Mouse (Mus musculus): ENCODE results near the gene Fam171a1. TPM values are rescaled to one million over a fixed set of nuclear protein-coding genes. Genes with fewer than 3 reads are reported as not detected.
A peak's percentile ranks its signal among the peaks of the same experiment; 100 is the strongest.

Fam171a1 gene
- polyA plus RNA-seq, 1 experiment from 2014 or later: 41.4 TPM

- no peak overlapping the region for H3K27ac ChIP-seq (ENCODE audit: low read depth, low read length)
- no peaks in the 10 kb centered on the region for H3K36me3 ChIP-seq (ENCODE audit: control insufficient read depth, insufficient read depth, low read length)
- ATAC-seq (ENCODE audit: low FRiP score) (no peak), DNase-seq (ENCODE audit: low spot score) (no peak)
- H3K9ac ChIP-seq (ENCODE audit: low read depth, low read length): no peak overlapping the region
- no peak overlapping the region for H3K4me3 ChIP-seq (ENCODE audit: low read depth, low read length)
- no peaks in the 10 kb centered on the region for H3K9me3 ChIP-seq (ENCODE audit: control insufficient read depth, low read length)
- no peak overlapping the region for H3K4me2 ChIP-seq (replicated peaks; ENCODE audit: low read depth, low read length)
- H3K4me1 ChIP-seq (replicated peaks; ENCODE audit: control insufficient read depth, insufficient read depth, low read length): no peaks in the 10 kb centered on the region
- H3K27me3 ChIP-seq (ENCODE audit: control insufficient read depth, insufficient read depth, low read length): no peaks in the 10 kb centered on the region
- WGBS: 81% methylated on average over 3 of the region's 3 CpGs
These were observed 5.6 kb upstream of the Fam171a1 start for GRCm38 (mm10) chr2:3108431-3108830.

GRCm38 (mm10) chr2:3108834-3109233 lies 5.2 kb upstream of the Fam171a1 start:
- ATAC-seq (ENCODE audit: low FRiP score) (no peak), DNase-seq (ENCODE audit: low spot score) (no peak)
- Histone ChIP-seq H3K4me3 (ENCODE audit: low read depth, low read length) (no peak overlapping the region), H3K9ac (ENCODE audit: low read depth, low read length) (no peak overlapping the region), H3K27me3 (ENCODE audit: control insufficient read depth, insufficient read depth, low read length) (no peaks in the 10 kb centered on the region), H3K4me2 (replicated peaks; ENCODE audit: low read depth, low read length) (no peak overlapping the region), H3K27ac (ENCODE audit: low read depth, low read length) (no peak overlapping the region), H3K4me1 (replicated peaks; ENCODE audit: control insufficient read depth, insufficient read depth, low read length) (no peaks in the 10 kb centered on the region), H3K9me3 (ENCODE audit: control insufficient read depth, low read length) (no peaks in the 10 kb centered on the region), H3K36me3 (ENCODE audit: control insufficient read depth, insufficient read depth, low read length) (no peaks in the 10 kb centered on the region)
- WGBS: 83% methylated on average over 1 of the region's 1 CpGs

DNA sequence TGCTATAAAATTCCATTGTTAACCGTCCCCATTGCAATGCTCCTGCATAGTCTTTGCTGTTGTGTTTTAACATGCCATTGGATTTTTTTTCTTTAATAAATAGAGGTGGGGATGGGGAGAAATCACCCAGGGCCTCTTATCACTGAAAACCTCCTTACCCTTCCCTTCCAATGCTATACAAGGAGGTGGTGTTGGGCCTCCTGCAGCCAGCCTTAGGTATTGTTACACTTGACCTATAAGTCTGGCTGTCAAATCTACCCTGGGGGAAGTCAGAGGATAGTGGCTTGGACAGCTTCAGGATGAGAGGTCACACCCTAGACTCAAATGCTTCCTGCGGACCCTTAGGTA lies 3.8 kb downstream of the Fam171a1 start:
- Histone ChIP-seq H3K9me3 (ENCODE audit: control insufficient read depth, low read length) (no peaks in the 10 kb centered on the region), H3K4me3 (ENCODE audit: low read depth, low read length) (peak overlapping the region; percentile 87), H3K9ac (ENCODE audit: low read depth, low read length) (no peak overlapping the region), H3K27ac (ENCODE audit: low read depth, low read length) (no peak overlapping the region), H3K27me3 (ENCODE audit: control insufficient read depth, insufficient read depth, low read length) (no peaks in the 10 kb centered on the region), H3K36me3 (ENCODE audit: control insufficient read depth, insufficient read depth, low read length) (no peaks in the 10 kb centered on the region), H3K4me2 (replicated peaks; ENCODE audit: low read depth, low read length) (peak overlapping the region; percentile 61), H3K4me1 (replicated peaks; ENCODE audit: control insufficient read depth, insufficient read depth, low read length) (no peaks in the 10 kb centered on the region)
- no peak for DNase-seq (ENCODE audit: low spot score)
- ATAC-seq (ENCODE audit: low FRiP score): no peak
- 33% methylated on average over 2 of the region's 2 CpGs for WGBS

DNA sequence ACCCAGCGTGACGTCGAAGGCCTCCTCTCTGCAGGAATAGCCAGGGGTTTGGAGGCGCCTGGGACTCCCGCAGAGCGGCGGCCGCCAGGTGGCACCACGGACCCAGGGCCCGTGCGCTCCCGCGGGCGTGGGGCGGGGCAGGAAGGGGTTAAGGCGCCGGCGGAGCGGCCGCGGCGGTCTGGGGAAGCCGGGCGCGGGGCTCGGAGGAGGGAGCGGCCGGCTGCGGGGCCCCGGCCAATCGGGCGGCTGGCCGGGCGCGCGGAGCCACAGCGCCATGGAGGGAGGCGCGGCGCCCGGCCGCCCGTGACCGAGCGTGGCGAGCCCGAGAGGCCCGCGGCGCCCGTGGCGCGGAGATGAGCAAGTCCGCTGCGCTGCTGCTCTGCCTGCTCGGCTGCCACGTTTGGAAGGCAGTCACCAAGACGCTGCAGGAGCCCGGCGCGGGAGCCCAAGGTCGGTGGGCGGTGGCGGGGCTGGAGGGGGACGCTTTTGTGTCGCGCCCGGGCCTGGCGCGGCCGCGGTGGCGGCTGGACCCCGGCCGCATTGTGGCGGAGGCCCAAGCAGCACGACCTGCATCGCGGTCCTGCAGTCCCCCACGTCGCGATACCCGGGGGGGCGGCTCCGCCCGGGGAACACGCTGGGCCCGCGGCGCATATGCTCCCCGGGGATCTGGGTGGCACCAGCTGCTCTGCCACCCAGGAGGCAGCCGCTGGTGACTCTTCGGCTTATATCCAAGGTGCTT lies 4.3 kb downstream of the Fam171a1 start:
- peak overlapping the region; percentile 61 for H3K4me2 ChIP-seq (replicated peaks; ENCODE audit: low read depth, low read length)
- ATAC-seq (ENCODE audit: low FRiP score) (peak; percentile 94), DNase-seq (ENCODE audit: low spot score) (peak; percentile 92)
- H3K4me1 ChIP-seq (replicated peaks; ENCODE audit: control insufficient read depth, insufficient read depth, low read length): no peaks in the 10 kb centered on the region
- H3K36me3 ChIP-seq (ENCODE audit: control insufficient read depth, insufficient read depth, low read length): no peaks in the 10 kb centered on the region
- no peaks in the 10 kb centered on the region for H3K9me3 ChIP-seq (ENCODE audit: control insufficient read depth, low read length)
- no peaks in the 10 kb centered on the region for H3K27me3 ChIP-seq (ENCODE audit: control insufficient read depth, insufficient read depth, low read length)
- peak overlapping the region; percentile 96 for H3K9ac ChIP-seq (ENCODE audit: low read depth, low read length)
- WGBS: 2% methylated on average over 69 of the region's 93 CpGs
- peak overlapping the region; percentile 78 for H3K27ac ChIP-seq (ENCODE audit: low read depth, low read length)
- H3K4me3 ChIP-seq (ENCODE audit: low read depth, low read length): peak overlapping the region; percentile 87

DNA sequence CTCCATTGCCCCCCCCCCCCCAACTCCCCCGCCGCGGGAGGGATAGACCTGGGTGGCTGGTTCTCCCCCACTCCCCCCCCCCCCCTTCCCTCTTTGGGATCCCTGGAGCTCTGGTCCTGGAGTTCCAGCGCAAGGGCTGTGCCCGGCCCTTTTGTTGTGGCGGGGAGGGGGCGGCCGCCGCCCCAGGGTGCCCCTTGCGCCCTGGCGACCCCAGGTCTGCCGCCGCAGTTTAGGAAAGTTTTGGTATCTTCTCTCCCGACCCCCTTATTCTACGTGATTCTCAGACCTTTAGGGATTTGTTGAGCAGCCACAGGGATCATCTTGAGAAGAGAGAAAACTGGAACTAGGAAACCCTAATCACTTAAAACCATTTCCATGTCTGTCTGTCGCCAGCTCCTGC lies 4.9 kb downstream of the Fam171a1 start:
- H3K9ac ChIP-seq (ENCODE audit: low read depth, low read length): peak overlapping the region; percentile 96
- DNase-seq (ENCODE audit: low spot score) (peak; percentile 48), ATAC-seq (ENCODE audit: low FRiP score) (peak; percentile 58)
- H3K27ac ChIP-seq (ENCODE audit: low read depth, low read length): peak overlapping the region; percentile 78
- no peaks in the 10 kb centered on the region for H3K9me3 ChIP-seq (ENCODE audit: control insufficient read depth, low read length)
- H3K36me3 ChIP-seq (ENCODE audit: control insufficient read depth, insufficient read depth, low read length): no peaks in the 10 kb centered on the region
- under 1% methylated on average over 12 of the region's 16 CpGs for WGBS
- peak overlapping the region; percentile 87 for H3K4me3 ChIP-seq (ENCODE audit: low read depth, low read length)
- peak overlapping the region; percentile 61 for H3K4me2 ChIP-seq (replicated peaks; ENCODE audit: low read depth, low read length)
- no peaks in the 10 kb centered on the region for H3K27me3 ChIP-seq (ENCODE audit: control insufficient read depth, insufficient read depth, low read length)
- H3K4me1 ChIP-seq (replicated peaks; ENCODE audit: control insufficient read depth, insufficient read depth, low read length): no peaks in the 10 kb centered on the region

DNA sequence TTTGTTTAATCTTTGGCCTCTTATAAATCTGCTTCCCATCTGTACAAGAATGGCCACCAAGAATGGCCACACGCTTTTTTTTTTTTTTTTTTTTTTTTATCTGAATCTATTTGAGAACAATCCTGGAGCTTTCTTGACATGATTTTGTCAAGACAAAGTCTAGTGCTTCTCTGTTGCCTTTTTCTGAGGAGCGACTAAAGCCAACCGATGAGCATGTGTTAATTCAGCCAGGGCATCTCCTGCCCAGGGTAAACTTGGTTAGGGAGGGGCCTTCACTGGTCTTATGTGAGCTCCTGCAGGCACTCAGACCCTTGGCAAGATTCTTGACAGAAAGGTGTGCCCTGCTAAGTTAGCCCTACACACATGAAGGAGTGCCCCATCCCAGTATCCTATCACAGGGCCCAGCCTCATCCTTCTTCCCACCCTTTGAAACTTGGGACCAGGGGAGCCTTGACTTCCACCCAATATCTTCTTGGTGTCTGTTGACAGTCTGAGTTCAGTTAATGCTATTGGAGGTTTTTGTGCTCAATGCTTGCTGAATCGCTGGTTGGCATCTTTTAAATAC lies 5.4 kb downstream of the Fam171a1 start:
- no peak overlapping the region for H3K27ac ChIP-seq (ENCODE audit: low read depth, low read length)
- no peak for DNase-seq (ENCODE audit: low spot score)
- no peaks in the 10 kb centered on the region for H3K4me1 ChIP-seq (replicated peaks; ENCODE audit: control insufficient read depth, insufficient read depth, low read length)
- ATAC-seq (ENCODE audit: low FRiP score): no peak
- 29% methylated on average over 4 of the region's 4 CpGs for WGBS
- peak overlapping the region; percentile 87 for H3K4me3 ChIP-seq (ENCODE audit: low read depth, low read length)
- H3K27me3 ChIP-seq (ENCODE audit: control insufficient read depth, insufficient read depth, low read length): no peaks in the 10 kb centered on the region
- peak overlapping the region; percentile 61 for H3K4me2 ChIP-seq (replicated peaks; ENCODE audit: low read depth, low read length)
- peak overlapping the region; percentile 96 for H3K9ac ChIP-seq (ENCODE audit: low read depth, low read length)
- H3K36me3 ChIP-seq (ENCODE audit: control insufficient read depth, insufficient read depth, low read length): no peaks in the 10 kb centered on the region
- no peaks in the 10 kb centered on the region for H3K9me3 ChIP-seq (ENCODE audit: control insufficient read depth, low read length)

DNA sequence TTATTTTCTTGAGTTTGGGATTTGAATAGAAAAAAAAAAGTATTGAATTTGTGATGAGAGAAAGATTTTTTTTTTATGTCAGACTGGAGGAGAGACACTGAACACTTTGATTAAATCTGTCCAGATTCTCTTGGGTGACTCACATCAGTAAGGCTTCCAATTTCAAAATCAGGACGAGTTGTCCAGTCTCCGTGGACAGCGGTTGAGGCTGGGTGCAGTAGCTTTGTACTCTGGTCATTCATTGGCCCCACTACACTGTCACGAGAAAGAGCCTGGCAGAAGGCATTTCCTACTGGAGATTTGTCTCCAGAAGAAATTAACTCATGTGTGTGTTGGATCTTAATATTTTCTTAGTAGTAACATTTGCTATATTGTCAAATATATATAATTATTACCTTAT lies 8.5 kb downstream of the Fam171a1 start:
- H3K4me1 ChIP-seq (replicated peaks; ENCODE audit: control insufficient read depth, insufficient read depth, low read length): no peaks in the 10 kb centered on the region
- DNase-seq (ENCODE audit: low spot score): no peak
- WGBS: 82% methylated on average over 4 of the region's 4 CpGs
- H3K4me3 ChIP-seq (ENCODE audit: low read depth, low read length): no peak overlapping the region
- H3K36me3 ChIP-seq (ENCODE audit: control insufficient read depth, insufficient read depth, low read length): no peaks in the 10 kb centered on the region
- H3K9ac ChIP-seq (ENCODE audit: low read depth, low read length): no peak overlapping the region
- no peaks in the 10 kb centered on the region for H3K27me3 ChIP-seq (ENCODE audit: control insufficient read depth, insufficient read depth, low read length)
- H3K27ac ChIP-seq (ENCODE audit: low read depth, low read length): no peak overlapping the region
- no peak overlapping the region for H3K4me2 ChIP-seq (replicated peaks; ENCODE audit: low read depth, low read length)
- no peak for ATAC-seq (ENCODE audit: low FRiP score)
- H3K9me3 ChIP-seq (ENCODE audit: control insufficient read depth, low read length): no peaks in the 10 kb centered on the region

- ATAC-seq (ENCODE audit: low FRiP score): no peak
- Histone ChIP-seq H3K36me3 (ENCODE audit: control insufficient read depth, insufficient read depth, low read length) (no peaks in the 10 kb centered on the region), H3K27ac (ENCODE audit: low read depth, low read length) (no peak overlapping the region), H3K4me3 (ENCODE audit: low read depth, low read length) (no peak overlapping the region), H3K4me2 (replicated peaks; ENCODE audit: low read depth, low read length) (no peak overlapping the region), H3K4me1 (replicated peaks; ENCODE audit: control insufficient read depth, insufficient read depth, low read length) (no peaks in the 10 kb centered on the region), H3K9me3 (ENCODE audit: control insufficient read depth, low read length) (no peaks in the 10 kb centered on the region), H3K27me3 (ENCODE audit: control insufficient read depth, insufficient read depth, low read length) (no peaks in the 10 kb centered on the region), H3K9ac (ENCODE audit: low read depth, low read length) (no peak overlapping the region)
- no peak for DNase-seq (ENCODE audit: low spot score)
- 92% methylated on average over 4 of the region's 4 CpGs for WGBS
These were observed 13.3 kb downstream of the Fam171a1 start for GRCm38 (mm10) chr2:3127256-3127883.

Measured in hindbrain, embryonic 11.5 days (tissue).